Mouse (Mus musculus) brain, embryonic 14.5 days (tissue): ENCODE data around the gene Plscr3. TPM values are rescaled to one million over a fixed set of nuclear protein-coding genes. Genes with fewer than 3 reads are reported as not detected.
A peak's percentile ranks its signal among the peaks of the same experiment; 100 is the strongest.

Source experiments
- DNase-seq: peaks from one replicate; pipeline ENCODE4 v3.0.0-alpha.2; 2011; ENCODE audit warnings: low read depth
- CTCF ChIP-seq: fragments of 200-500 bp; IDR thresholded peaks from 2 replicates; pipeline ENCODE4 v1.5.1; 2012; ENCODE audit warnings: inconsistent platforms, mild to moderate bottlenecking, moderate library complexity, borderline replicate concordance; ENCODE audit not compliant: insufficient read depth, insufficient read length; ENCODE audit errors: extremely low read depth
- POLR2A ChIP-seq: fragments of 200-500 bp; IDR thresholded peaks from 2 replicates; pipeline ENCODE4 v1.6.1; 2012; ENCODE audit warnings: mild to moderate bottlenecking, inconsistent platforms, borderline replicate concordance; ENCODE audit not compliant: poor library complexity, insufficient read depth, insufficient read length, severe bottlenecking; ENCODE audit errors: extremely low read depth
- polyA plus RNA-seq: library from polyadenylated mRNA; depleted of rRNA; stranded (reverse); fragments of >200 nt; gene quantifications from 2 replicates; pipeline ENCODE4 v1.2.3, GENCODE M21; 2012

The Plscr3 gene
- polyA plus RNA-seq, 1 experiment = 86.3 TPM

GRCm38 (mm10) chr11:69876867-69877266 is 30.7 kb downstream of the Plscr3 start:
- peak; percentile 87 for DNase-seq
- TF ChIP-seq POLR2A (no peak), CTCF (peak; percentile 86)

DNA sequence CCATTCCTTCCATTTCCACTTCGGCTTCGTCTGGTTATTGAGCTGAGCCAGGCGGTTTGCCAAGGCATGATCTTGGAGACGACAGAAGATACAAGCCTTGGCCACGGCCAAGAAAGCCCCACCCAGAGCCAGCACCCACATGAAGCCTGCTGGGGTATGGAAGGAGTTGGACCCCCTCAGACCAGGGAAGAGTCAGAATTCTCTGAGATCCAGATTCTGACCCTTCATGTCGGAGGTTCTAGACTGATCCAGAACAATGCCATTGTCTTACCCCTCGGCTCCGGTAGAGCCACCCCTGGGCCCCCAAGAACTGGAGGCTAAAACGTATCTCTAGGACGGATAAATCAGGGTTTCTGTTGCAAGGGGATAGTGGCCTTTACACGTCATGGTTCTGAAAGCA is 31.7 kb downstream of the Plscr3 start, which contains the start of gene Tmem95:
Tmem95 (minus strand) TSS at position 141 of the 400 bp plus-strand sequence.
- DNase-seq = no peak

GRCm38 (mm10) chr11:69878399-69878798 is 32.2 kb downstream of the Plscr3 start:
- no peak for TF ChIP-seq POLR2A
- no peak for TF ChIP-seq CTCF
- peak; percentile 38 for DNase-seq

More for the DNA sequence above, 31.7 kb downstream of the Plscr3 start, which contains the start of gene Tmem95:
- TF ChIP-seq CTCF (no peak), POLR2A (no peak)

DNA sequence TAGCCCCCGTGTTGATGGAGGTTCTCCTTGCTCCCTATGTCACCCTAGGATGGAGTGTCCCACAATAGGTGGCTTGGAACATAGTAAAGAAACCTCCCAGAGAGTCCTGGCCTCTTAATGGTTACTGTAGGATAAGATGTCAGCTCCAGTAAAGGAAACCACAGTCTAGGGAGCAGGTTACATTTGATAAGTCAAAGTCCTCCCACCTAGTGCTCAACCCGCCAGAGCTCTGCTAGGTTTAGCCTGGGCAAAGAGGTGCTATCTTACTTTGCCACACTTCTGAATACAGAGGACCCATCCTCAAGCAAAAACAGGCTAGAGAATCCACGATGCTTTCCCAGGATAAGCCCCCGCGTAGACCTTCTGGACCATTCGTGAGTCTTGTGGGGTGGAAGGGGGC is 32.8 kb downstream of the Plscr3 start:
- TF ChIP-seq POLR2A (no peak), CTCF (no peak)
- DNase-seq = no peak

DNA sequence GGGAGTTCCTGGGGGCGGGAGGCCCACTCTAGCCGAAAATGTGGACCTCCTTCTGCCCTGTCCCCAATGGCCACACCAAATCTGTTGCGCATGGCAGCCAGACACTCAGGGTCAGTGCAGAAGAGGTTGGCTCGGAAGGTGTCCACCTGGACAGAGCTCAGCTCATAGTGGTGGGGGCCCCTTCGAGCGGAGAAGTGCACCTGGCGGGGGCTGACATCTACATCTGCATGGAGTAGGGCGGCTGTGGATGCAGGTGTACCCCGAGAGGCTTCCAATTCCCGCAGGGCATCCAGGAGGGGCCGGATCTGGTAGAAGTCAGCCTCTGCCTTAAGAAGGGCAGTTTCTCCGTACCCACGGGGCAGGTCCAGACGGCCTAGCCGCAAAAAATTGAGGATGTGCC is 33.5 kb downstream of the Plscr3 start:
- TF ChIP-seq POLR2A = no peak
- no peak for TF ChIP-seq CTCF
- no peak for DNase-seq

GRCm38 (mm10) chr11:69880506-69880852 is 34.3 kb downstream of the Plscr3 start:
- TF ChIP-seq POLR2A = no peak
- peak; percentile 84 for TF ChIP-seq CTCF
- peak; percentile 73 for DNase-seq

DNA sequence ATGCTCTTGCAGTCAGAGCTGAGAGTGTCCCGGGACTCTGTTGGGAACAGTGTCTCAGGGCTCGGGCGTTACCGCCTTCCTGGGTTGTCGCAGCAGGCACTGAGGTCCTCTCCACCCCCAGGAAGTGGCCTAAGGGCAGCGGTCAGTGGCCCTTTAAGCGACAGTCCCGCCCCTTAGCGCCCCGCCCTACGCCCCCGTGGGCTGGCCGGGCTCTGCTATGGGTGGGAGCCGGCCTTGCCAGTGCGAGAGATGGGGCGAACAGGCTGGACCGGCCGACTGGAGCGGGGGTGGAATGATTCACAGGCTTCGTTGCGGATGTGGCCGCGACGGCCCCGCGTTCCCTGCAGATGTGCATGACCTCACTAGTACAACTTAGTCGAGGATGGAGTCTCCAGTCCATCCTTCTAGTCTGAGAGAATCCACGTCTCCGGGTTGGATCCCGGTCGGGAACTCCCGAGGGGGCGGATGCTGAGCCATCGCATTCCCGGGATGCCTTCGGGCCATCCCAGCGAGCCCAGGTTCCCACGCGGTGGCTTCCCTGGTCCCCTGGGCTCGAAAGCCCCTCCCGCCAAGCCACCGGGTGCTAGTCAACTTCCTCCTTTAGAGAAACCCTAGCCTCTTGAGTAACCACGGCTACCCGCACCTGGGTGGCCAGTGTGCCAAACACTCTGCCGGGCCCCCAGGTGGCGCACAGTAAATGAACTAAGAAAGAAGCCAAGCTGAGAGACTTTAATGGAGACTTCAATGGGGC is 34.9 kb downstream of the Plscr3 start, which contains the start of gene Kctd11:
Kctd11 (minus strand) TSS at position 554 of the 751 bp plus-strand sequence.
- peak; percentile 72 for DNase-seq
- no peak for TF ChIP-seq CTCF
- TF ChIP-seq POLR2A = no peak

- no peak for DNase-seq
- TF ChIP-seq CTCF (no peak), POLR2A (no peak)
Observed at GRCm38 (mm10) chr11:69881787-69882670, 35.9 kb downstream of the Plscr3 start.

DNA sequence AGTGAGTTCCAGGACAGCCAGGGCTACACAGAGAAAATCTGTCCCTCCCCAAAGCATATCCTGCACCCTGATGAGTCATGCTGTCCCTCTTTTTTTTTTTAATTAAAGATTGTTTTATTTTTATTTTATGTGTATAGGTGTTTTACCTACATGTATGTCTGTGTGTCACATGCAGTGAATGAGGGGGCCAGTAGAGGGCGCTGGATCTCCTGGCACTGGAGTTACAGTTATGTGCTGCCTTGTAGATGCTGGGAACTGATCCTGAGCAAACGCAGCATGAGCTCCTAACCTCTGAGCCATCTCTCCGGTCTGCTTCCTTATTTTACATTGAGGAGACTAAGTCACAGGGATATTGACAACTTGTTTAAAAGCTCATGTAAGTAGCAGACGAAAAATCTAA is 36.9 kb downstream of the Plscr3 start:
- no peak for TF ChIP-seq POLR2A
- peak; percentile 46 for TF ChIP-seq CTCF
- DNase-seq = no peak

DNA sequence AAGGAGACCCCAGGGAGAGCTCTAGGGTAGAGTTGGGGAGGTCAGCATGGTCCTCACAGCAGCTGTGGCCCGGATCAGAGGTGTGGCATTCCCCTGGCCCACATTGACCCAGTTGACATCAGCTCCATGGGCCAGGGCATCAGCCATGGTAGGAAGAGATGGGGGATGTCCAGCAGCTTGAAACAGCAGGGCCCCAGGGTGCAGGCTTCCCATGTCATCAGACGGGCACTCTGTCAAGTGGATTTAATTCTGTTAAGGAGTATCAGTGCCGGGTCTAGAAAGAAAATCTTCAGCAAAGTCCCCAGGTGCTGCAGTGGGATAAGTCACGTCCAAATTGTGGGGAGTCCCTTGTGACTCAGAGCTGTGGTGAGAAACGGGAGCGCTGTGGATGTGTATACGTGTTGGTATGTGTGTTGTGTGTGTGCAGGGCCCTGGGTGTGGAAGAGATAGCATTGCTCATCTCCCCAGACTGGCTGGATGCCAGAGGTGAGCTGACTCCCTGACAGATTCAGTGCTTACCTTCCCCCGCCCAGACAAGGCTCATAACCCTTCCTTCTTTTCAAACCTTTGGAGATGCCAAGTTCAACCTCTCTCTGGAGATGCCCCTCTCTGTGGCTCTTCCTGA is 37.5 kb downstream of the Plscr3 start:
- TF ChIP-seq CTCF (no peak), POLR2A (no peak)

GRCm38 (mm10) chr11:69884240-69884639 is 38.1 kb downstream of the Plscr3 start:
- no peak for DNase-seq
- no peak for TF ChIP-seq CTCF
- no peak for TF ChIP-seq POLR2A

More for the DNA sequence above, 37.5 kb downstream of the Plscr3 start:
- DNase-seq = no peak

GRCm38 (mm10) chr11:69884663-69885062 is 38.5 kb downstream of the Plscr3 start:
- TF ChIP-seq CTCF (no peak), POLR2A (no peak)

More at GRCm38 (mm10) chr11:69884663-69885062, 38.5 kb downstream of the Plscr3 start:
- DNase-seq = no peak
